Mouse (Mus musculus) ES-E14 (cell line): Measurements from ENCODE around the gene 5430419D17Rik.

Experiments used
- HCFC1 ChIP-seq: IDR thresholded peaks from 2 replicates; pipeline ENCODE4 v1.6.1; 2012; ENCODE audit warnings: low read length, inconsistent platforms, borderline replicate concordance; ENCODE audit not compliant: insufficient read depth
- MAFK ChIP-seq: IDR thresholded peaks from 2 replicates; pipeline ENCODE4 v1.6.1; 2014; ENCODE audit warnings: mild to moderate bottlenecking, low read depth, low read length, inconsistent platforms; ENCODE audit not compliant: insufficient read depth
- ZC3H11A ChIP-seq: IDR thresholded peaks from 2 replicates; pipeline ENCODE4 v1.6.1; 2012; ENCODE audit warnings: low read depth, mild to moderate bottlenecking, inconsistent platforms, low read length, borderline replicate concordance
- ZNF384 ChIP-seq: IDR thresholded peaks from 2 replicates; pipeline ENCODE4 v1.6.1; 2012; ENCODE audit warnings: low read depth, low read length, inconsistent platforms

- TF ChIP-seq ZNF384 (no peak), ZC3H11A (no peak), HCFC1 (no peak), MAFK (no peak)
These were observed 140.3 kb downstream of the 5430419D17Rik start for GRCm38 (mm10) chr7:131314493-131314892.
